Mouse (Mus musculus): ENCODE results near the gene Tspan31. TPM values are rescaled to one million over a fixed set of nuclear protein-coding genes. Genes with fewer than 3 reads are reported as not detected.

Tspan31 gene
- total and polyA plus RNA-seq, 3 experiments: 79.9 to 148 (median 85.9) TPM

DNA sequence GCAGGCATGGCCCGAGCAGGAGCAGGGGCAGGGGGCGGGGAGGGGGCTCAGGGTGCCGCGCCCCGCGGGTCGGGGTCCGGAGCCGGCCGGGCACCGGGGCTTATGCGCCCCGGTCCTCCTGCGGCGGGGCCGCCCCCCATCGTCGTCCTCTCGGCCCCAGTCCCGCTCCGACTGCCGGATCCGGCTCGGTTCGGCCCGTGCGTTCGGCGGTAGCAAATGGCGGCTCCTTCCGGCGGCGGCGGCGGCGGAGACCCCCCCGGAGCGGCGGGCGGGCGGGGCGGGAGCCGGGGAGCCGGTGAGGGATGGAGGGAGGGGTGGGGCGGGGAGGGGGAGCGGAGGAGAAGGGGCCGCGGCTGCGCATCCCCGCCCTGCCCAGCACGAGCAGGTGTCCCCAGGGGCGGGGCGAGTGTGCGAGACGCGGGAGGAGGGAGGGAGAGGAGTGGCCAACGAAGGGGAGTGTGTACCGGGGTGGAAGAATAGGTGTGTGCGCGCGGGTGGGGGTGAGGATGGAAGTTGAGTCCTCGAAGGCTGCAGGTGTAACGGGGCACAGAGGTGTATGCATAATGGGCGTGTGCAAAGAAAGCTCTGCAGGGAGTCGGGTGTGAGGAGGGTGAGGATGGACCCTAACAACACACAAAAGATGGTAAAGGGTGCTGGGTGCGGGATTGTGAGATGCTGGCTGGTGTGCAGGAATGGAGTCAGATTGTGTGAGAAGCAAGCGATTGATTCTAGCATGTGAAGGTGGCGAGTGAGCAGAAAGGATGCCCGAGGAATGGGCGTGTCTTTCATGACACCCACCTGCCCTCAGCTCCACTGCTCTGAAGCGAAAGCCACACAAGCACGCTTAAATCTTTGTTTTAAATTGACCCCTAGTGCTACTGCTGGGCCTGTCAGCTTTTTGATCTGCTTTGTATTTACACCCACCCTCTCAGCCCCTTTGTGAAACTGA, 9.8 kb downstream of the Tspan31 start, which contains the start of gene March9:
Gene March9, minus strand, starts transcription at position 217 of the 949 bp plus-strand sequence.
- H3K27ac ChIP-seq (ENCODE audit: insufficient read depth, low read depth): no peak within 1 kb of the TSS
- in situ Hi-C loops (cut with MboI; ENCODE audit: low pct_ligation_motif_present, low pct_unique_long_range_greater_than_20kb, low sequenced_read_pairs) (no loop called here), dilution Hi-C loops (cut with MboI; ENCODE audit: extremely low pct_ligation_motif_present, extremely low pct_unique_long_range_greater_than_20kb, low sequenced_read_pairs) (no loop called here)
- peaks cover 37% of the 10 kb centered on the region for H3K27me3 ChIP-seq (replicated peaks)
- peaks cover 14 to 45% of the 10 kb centered on the region in 2 experiments for H3K4me1 ChIP-seq (ENCODE audit: control insufficient read depth in 1 of 2, insufficient read depth in 2 of 2)
- peak within 1 kb of the TSS; percentile 42 to 90 (median 58) for H3K4me3 ChIP-seq (replicated peaks in 1 of 3; ENCODE audit: low read depth in 2 of 3, low read length in 2 of 3, poor library complexity in 1 of 3)
- TF ChIP-seq MXI1 (IDR thresholded peaks at IDR 0.05; ENCODE audit: low read depth, low read length) (peak; percentile 34; the same call in 1 of the 2 replicates), SMC3 (IDR thresholded peaks at IDR 0.05; ENCODE audit: low read depth, low read length) (no peak), USF2 (conservative IDR thresholded peaks at IDR 0.05; ENCODE audit: low read depth, low read length) (no peak), NRF1 (IDR thresholded peaks at IDR 0.05; ENCODE audit: low read depth, low read length) (peak; percentile 81), SIN3A (IDR thresholded peaks at IDR 0.05; ENCODE audit: low read length) (peak; percentile 69; the same call in 1 of the 2 replicates), JUND (conservative IDR thresholded peaks at IDR 0.05; ENCODE audit: low read depth, low read length) (no peak), RCOR1 (conservative IDR thresholded peaks at IDR 0.05; ENCODE audit: low read depth, low read length) (no peak), UBTF (IDR thresholded peaks at IDR 0.05; ENCODE audit: low read depth, low read length) (peak; percentile 11; the same call in 1 of the 2 replicates), BHLHE40 (IDR thresholded peaks at IDR 0.05; ENCODE audit: low read depth, low read length) (peak; percentile 75), MAZ (IDR thresholded peaks at IDR 0.05; ENCODE audit: low read depth, low read length) (peak; percentile 92)
- DNase-seq (ENCODE audit: extremely low read depth): peak; percentile 48
- peaks cover 16% of the 10 kb centered on the region for H3K79me2 ChIP-seq (replicated peaks; ENCODE audit: control insufficient read depth, extremely low read depth, insufficient read depth, poor library complexity, severe bottlenecking)
- H3K9ac ChIP-seq (ENCODE audit: insufficient read depth, low read depth): peak within 1 kb of the TSS; percentile 91
- peak within 1 kb of the TSS; percentile 69 for H3K4me2 ChIP-seq (ENCODE audit: insufficient read depth, low read depth, poor library complexity, severe bottlenecking)
- no peaks in the 10 kb centered on the region for H3K9me3 ChIP-seq (replicated peaks; ENCODE audit: low read length)
- peaks cover 20 to 22% of the 10 kb centered on the region in 2 experiments for H3K36me3 ChIP-seq (replicated peaks in 1 of 2; ENCODE audit: control insufficient read depth in 1 of 2, insufficient read depth in 1 of 2, low read length in 1 of 2)

DNA sequence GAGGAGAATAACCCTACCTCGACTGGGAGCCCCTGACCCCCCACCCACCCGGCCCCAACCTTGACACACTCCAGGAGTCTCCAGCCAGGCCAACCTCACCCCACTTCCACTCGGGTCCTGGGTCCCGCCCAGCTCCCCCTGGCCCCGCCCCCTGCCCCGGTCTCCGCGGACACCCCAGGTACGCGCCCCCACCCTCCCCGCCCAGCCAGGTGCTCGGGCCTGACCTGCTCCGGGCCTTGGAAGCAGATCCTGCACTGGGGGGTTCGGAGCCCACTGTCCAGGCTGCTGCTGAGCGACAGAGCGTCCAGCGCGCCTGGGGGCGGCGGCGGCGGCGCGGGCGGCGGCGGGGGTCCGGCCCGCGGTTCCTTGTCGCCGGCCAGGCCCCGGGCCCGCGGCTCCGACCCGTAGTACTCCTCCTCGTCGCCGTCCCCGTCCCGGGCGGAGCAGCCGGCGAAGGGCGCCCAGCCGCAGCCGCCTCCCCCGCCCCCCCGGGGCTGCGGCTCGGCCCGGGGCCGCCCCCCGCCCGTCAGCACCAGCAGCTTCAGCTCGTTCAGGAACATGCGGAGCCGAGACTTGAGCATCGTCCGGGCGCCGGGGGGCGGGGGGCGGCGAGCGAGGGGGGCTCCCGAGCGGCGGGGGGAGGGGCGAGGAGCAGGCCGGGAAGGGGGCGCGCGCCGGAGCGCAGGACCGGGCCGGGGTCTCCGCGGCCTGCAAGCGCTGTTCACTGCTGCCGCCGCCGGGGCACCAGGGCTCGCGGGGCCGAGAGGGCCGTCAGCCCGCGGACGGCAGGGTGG, 10.7 kb downstream of the Tspan31 start:
- TF ChIP-seq HCFC1 (IDR thresholded peaks at IDR 0.05; ENCODE audit: low read depth, low read length) (no peak), UBTF (IDR thresholded peaks at IDR 0.05; ENCODE audit: low read depth, low read length) (peak; percentile 25; the same call in 1 of the 2 replicates), NELFE (IDR thresholded peaks at IDR 0.05; ENCODE audit: low read depth, low read length) (no peak)
- Histone ChIP-seq H3K4me3 (replicated peaks in 1 of 3; ENCODE audit: low read depth in 2 of 3, low read length in 2 of 3, poor library complexity in 1 of 3) (peak overlapping the region; percentile 42 to 90 (median 58)), H3K36me3 (replicated peaks in 1 of 2; ENCODE audit: control insufficient read depth in 1 of 2, insufficient read depth in 1 of 2, low read length in 1 of 2) (peaks cover 13 to 15% of the 10 kb centered on the region in 2 experiments), H3K9ac (ENCODE audit: insufficient read depth, low read depth) (peak overlapping the region; percentile 91), H3K9me3 (replicated peaks; ENCODE audit: low read length) (no peaks in the 10 kb centered on the region), H3K4me2 (ENCODE audit: insufficient read depth, low read depth, poor library complexity, severe bottlenecking) (peak overlapping the region; percentile 69), H3K79me2 (replicated peaks; ENCODE audit: control insufficient read depth, extremely low read depth, insufficient read depth, poor library complexity, severe bottlenecking) (peaks cover 8% of the 10 kb centered on the region), H3K27me3 (replicated peaks) (peaks cover 37% of the 10 kb centered on the region), H3K4me1 (ENCODE audit: control insufficient read depth in 1 of 2, insufficient read depth in 2 of 2) (peaks cover 12 to 40% of the 10 kb centered on the region in 2 experiments), H3K27ac (ENCODE audit: insufficient read depth, low read depth) (no peak overlapping the region)
- DNase-seq (ENCODE audit: extremely low read depth): no peak
- in situ Hi-C loops (cut with MboI; ENCODE audit: low pct_ligation_motif_present, low pct_unique_long_range_greater_than_20kb, low sequenced_read_pairs): no loop called here
- dilution Hi-C loops (cut with MboI; ENCODE audit: extremely low pct_ligation_motif_present, extremely low pct_unique_long_range_greater_than_20kb, low sequenced_read_pairs): no loop called here

Measured in CH12.LX (cell line).